Mouse (Mus musculus) Patski (cell line): Measurements from ENCODE around the gene Esp1. TPM values are rescaled to one million over a fixed set of nuclear protein-coding genes. Genes with fewer than 3 reads are reported as not detected.
"Not testable (repeated sequence)": the region's sequence is repeated elsewhere in the genome, so short reads cannot be mapped to it uniquely, and the experiment has no call there.

Source experiments
- ATAC-seq: fragments of 100-300 bp; one replicate; pipeline ENCODE4 v1.8.0; 2021
- CTCF ChIA-PET: fragments of 350-600 bp; sonication (Branson Sonifier 250); formaldehyde crosslinking; loops from one replicate; lab custom pipeline; 2022; ENCODE audit warnings: inconsistent platforms; lab: Charles Lee
- POLR2A ChIA-PET: fragments of 350-600 bp; sonication (Branson Sonifier 250); formaldehyde crosslinking; loops from one replicate; lab custom pipeline; 2022; ENCODE audit warnings: antibody characterized with exemption, inconsistent platforms; lab: Charles Lee
- DNase-seq: peaks from one replicate; pipeline ENCODE4 v3.0.0-alpha.2; 2011; ENCODE audit warnings: low read depth, low spot score
- H3K27me3 ChIP-seq: fragments of 371-371 bp; one replicate; pipeline ENCODE4 v1.5.1; 2021
- CTCF ChIP-seq: fragments of 100-300 bp; IDR thresholded peaks from one replicate; pipeline ENCODE4 v1.5.1; 2021
- in situ Hi-C: fragments of 300-500 bp; cut with MboI; formaldehyde crosslinking; loops from 3 replicates; pipeline ENCODE4 v1.11.1; 2018; ENCODE audit warnings: low pct_unique_long_range_greater_than_20kb, mixed read lengths
- polyA plus RNA-seq: library from polyadenylated mRNA; unstranded; gene quantifications from one replicate; pipeline ENCODE4 v1.2.3, GENCODE M21; 2021

Esp1 gene
- not detected for polyA plus RNA-seq

DNA sequence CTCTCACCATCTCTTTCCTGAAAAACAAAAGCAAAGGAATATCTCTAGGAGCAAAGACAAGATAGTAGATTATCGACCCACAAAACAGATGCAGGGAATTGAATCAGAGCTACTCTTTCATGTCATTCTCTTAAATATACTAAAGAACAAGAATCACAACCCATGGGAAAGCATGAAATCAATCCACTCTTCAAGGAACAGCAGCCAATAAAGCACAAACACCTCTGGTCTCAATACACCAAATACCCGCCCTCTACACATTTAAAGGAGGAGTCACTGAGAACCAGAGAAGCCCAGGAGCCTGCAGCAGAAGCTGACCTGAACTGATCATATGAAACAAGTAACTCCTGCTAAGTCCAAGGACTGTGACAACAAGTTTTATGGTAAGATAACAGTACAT, at the start of gene Esp1:
Gene Esp1 (plus strand): TSS at position 301 of the 400 bp plus-strand sequence.
- in situ Hi-C loops = no loop called here
- POLR2A ChIA-PET = no interaction called here
- ATAC-seq (no peak), DNase-seq (no peak)
- no peak for TF ChIP-seq CTCF
- H3K27me3 ChIP-seq = peaks cover 7% of the 10 kb centered on the region
- CTCF ChIA-PET = no interaction called here

DNA sequence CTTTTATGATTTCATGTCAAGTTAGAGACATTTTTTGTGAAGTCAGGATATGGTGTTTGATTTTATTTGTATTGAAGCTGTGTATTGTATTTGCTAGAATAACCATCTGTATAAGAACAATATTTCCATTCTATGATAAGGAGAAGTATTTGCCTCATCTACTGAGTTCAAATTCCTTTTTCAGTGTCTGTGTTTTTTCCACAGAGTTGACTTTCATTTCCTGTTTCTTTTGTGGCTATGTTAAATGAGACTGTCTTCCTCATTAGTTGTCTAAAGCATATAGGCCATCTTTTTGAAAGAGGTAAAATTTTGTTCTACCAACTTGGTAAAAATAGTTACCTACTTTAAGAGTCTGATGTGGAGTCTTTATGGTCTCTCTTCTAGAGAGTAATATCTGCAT, 10.6 kb upstream of the Esp1 start:
- no peak for DNase-seq
- no peak for TF ChIP-seq CTCF
- POLR2A ChIA-PET = no interaction called here
- in situ Hi-C loops = no loop called here
- H3K27me3 ChIP-seq = no peaks in the 10 kb centered on the region
- ATAC-seq = no peak
- CTCF ChIA-PET = no interaction called here

GRCm38 (mm10) chr17:40717055-40717454, 9.9 kb upstream of the Esp1 start:
- ATAC-seq, CTCF ChIA-PET, in situ Hi-C loops, H3K27me3 ChIP-seq, POLR2A ChIA-PET, DNase-seq: not testable (repeated sequence)

GRCm38 (mm10) chr17:40731296-40731695, 4.4 kb downstream of the Esp1 start:
- DNase-seq (no peak), ATAC-seq (no peak)
- POLR2A ChIA-PET = interaction anchor here (0.6 kb wide), 1 partner anchor 1559 kb away, joined by 3 read pairs; no protein-coding TSS in a partner anchor
- CTCF ChIA-PET = no interaction called here
- peaks cover 7% of the 10 kb centered on the region for H3K27me3 ChIP-seq
- no peak for TF ChIP-seq CTCF
- in situ Hi-C loops = no loop called here

DNA sequence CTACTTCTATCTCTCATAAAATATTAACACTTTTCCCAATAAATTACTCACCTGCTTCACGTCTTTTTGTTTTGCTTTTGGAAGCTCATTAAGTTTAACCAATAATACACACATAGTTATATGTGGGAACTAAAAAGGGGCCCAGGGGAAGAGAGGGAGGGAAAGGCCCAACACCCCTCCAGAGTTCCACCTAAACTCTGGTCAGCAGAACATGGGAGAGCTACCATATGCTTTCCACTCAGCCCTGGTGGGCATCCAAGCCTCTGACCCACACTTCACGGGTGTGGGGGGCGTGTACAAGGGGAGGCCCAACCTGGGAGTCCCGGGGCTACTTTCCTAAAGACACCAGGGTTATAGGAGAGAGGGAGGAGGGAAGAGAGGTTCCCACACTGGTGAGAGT, 4.8 kb downstream of the Esp1 start:
- ChIA-PET CTCF (no interaction called here), POLR2A (interaction anchor here (0.6 kb wide), 1 partner anchor 1558 kb away, joined by 3 read pairs; no protein-coding TSS in a partner anchor)
- ATAC-seq (no peak), DNase-seq (no peak)
- H3K27me3 ChIP-seq = peaks cover 7% of the 10 kb centered on the region
- no peak for TF ChIP-seq CTCF
- in situ Hi-C loops = no loop called here

DNA sequence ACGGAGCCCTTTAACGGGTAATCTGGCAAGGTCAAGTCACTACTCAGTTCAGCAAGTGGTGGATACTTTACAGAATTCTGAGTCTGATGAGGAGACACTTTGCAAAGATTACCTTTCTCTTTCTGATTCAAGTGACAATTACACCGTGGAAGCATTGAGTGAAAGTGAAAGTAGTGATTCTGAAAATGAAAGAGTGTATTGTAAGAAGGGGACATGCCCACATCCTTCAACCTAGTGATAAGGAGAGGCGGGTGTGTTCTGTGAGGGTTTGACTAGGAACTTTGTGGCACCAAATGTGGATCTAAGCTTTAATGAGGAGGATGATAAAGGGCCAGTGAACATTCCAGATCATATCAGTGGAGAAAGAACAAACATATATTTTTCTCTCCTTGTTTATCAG, 36.7 kb downstream of the Esp1 start:
- in situ Hi-C loops = no loop called here
- no peak for ATAC-seq
- no peak for DNase-seq
- ChIA-PET CTCF (no interaction called here), POLR2A (no interaction called here)
- H3K27me3 ChIP-seq = no peaks in the 10 kb centered on the region
- TF ChIP-seq CTCF = no peak

DNA sequence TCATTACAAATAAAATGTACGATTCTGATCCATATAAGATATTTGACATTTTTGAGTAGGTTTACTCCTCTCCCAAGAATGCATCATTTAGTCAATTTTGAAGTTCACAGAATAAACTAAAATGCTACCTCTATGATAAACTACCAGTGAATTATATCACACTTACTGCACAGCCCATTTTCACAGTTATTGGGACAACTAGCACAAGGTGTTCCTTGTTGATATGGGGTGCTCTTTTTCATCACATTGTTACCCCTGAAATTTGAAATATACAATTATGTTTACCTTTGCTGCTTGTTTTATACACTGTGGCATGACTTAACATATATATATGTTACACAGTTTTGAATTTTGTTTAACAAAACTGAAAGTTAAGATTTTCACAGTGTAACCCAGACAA, 40.2 kb downstream of the Esp1 start:
- ATAC-seq = no peak
- in situ Hi-C loops = no loop called here
- DNase-seq = no peak
- H3K27me3 ChIP-seq = no peaks in the 10 kb centered on the region
- ChIA-PET POLR2A (no interaction called here), CTCF (no interaction called here)
- no peak for TF ChIP-seq CTCF

Other genes starting within 250 kb of the Esp1 start
- gene Esp8, start 207.1 kb upstream of the Esp1 start, polyA plus RNA-seq = not detected
- not detected for gene Esp6, start 165.6 kb upstream of the Esp1 start, polyA plus RNA-seq
- not detected for gene Esp4, start 128.5 kb upstream of the Esp1 start, polyA plus RNA-seq
- gene Esp3, start 95.0 kb upstream of the Esp1 start, polyA plus RNA-seq = not detected
- gene Crisp2, start 79.9 kb downstream of the Esp1 start, polyA plus RNA-seq = 0.06 TPM
- gene Rhag, start 84.0 kb downstream of the Esp1 start, polyA plus RNA-seq = not detected
- gene 9130008F23Rik, start 153.4 kb downstream of the Esp1 start, polyA plus RNA-seq = 7.6 TPM
- gene Glyatl3, start 187.2 kb downstream of the Esp1 start, polyA plus RNA-seq = not detected
- gene Mut, start 207.6 kb downstream of the Esp1 start, polyA plus RNA-seq = 53.7 TPM
- gene Cenpq, start 207.9 kb downstream of the Esp1 start, polyA plus RNA-seq = 15.4 TPM